Mouse (Mus musculus): Measurements from ENCODE around the gene F5. TPM values are rescaled to one million over a fixed set of nuclear protein-coding genes. Genes with fewer than 3 reads are reported as not detected.

Gene F5
- polyA plus RNA-seq, 1 experiment from 2014 or later = 0.43 TPM

DNA sequence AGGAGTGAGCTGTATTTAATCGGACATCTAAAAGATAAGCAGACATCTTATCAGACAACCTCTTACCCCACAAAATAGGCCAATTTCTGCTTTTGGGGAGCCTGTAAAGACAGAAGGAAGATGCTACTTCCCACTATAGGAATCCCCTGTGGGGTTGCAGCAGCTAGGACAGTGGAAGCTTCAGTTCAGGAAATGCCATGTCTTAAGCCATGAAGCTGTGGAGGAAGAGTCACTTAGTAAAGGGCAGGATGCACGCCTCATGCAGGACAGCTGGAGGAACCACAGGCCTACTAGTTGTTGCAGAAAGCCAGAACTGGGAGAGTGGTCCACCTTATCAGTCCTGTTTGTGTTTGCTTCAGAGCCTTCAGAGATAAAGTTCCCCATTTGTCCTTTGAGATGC lies 18.8 kb downstream of the F5 start:
- Histone ChIP-seq H3K4me3 (replicated peaks) (no peak overlapping the region), H3K27me3 (replicated peaks) (no peaks in the 10 kb centered on the region), H3K9me3 (no peaks in the 10 kb centered on the region), H3K27ac (no peak overlapping the region), H3K36me3 (no peaks in the 10 kb centered on the region), H3K9ac (no peak overlapping the region), H3K4me1 (replicated peaks) (no peaks in the 10 kb centered on the region), H3K4me2 (replicated peaks) (no peak overlapping the region)
- no peak for ATAC-seq
- 76% methylated on average over 2 of the region's 2 CpGs for WGBS

DNA sequence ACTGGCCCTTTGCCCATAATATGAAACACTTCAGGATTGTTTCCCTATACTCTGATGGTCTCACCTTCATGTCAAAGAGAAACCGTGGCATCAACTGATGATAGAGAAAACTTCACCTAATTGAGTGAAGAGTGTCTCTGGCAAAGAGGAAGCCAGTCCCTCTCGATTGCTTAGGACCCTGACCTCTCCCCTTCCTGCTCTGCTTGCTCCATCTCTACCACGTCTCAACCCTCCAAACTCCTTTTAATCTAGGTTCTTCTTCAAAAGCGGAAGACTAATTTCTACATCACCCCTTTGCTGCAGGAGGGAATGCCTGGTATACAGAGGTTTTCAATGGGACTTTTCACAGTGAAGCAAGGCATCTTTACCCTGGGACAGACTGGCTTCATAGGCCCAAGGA lies 21.5 kb downstream of the F5 start:
- H3K27me3 ChIP-seq (replicated peaks) = no peaks in the 10 kb centered on the region
- WGBS = 84% methylated on average over 4 of the region's 4 CpGs
- no peak overlapping the region for H3K4me2 ChIP-seq (replicated peaks)
- no peak overlapping the region for H3K9ac ChIP-seq
- no peak for ATAC-seq
- H3K9me3 ChIP-seq = no peaks in the 10 kb centered on the region
- H3K27ac ChIP-seq = no peak overlapping the region
- no peak overlapping the region for H3K4me3 ChIP-seq (replicated peaks)
- no peaks in the 10 kb centered on the region for H3K4me1 ChIP-seq (replicated peaks)
- H3K36me3 ChIP-seq = no peaks in the 10 kb centered on the region

DNA sequence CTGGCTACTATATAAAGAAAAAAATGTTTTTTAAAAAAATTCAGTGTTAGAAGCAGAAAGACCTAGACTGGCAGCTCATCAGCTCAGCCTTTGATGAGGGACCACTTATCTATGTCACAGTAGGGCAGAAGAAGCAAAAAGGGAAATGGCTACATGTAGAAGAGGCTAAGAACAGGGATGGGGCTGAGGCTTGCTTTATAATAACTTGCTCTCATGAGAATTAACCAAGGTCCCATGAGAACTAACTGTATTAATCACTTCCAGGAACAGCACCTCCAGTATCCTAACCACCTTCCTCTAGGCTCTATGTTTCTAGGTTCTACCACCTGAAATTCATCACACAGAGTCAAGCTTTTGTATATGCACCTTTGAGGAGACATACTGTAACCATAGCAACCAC lies 25.2 kb downstream of the F5 start:
- H3K9me3 ChIP-seq = no peaks in the 10 kb centered on the region
- H3K27me3 ChIP-seq (replicated peaks) = no peaks in the 10 kb centered on the region
- no peak overlapping the region for H3K9ac ChIP-seq
- H3K27ac ChIP-seq = no peak overlapping the region
- no peak overlapping the region for H3K4me2 ChIP-seq (replicated peaks)
- no peaks in the 10 kb centered on the region for H3K4me1 ChIP-seq (replicated peaks)
- no peak overlapping the region for H3K4me3 ChIP-seq (replicated peaks)
- no peaks in the 10 kb centered on the region for H3K36me3 ChIP-seq
- ATAC-seq = no peak

DNA sequence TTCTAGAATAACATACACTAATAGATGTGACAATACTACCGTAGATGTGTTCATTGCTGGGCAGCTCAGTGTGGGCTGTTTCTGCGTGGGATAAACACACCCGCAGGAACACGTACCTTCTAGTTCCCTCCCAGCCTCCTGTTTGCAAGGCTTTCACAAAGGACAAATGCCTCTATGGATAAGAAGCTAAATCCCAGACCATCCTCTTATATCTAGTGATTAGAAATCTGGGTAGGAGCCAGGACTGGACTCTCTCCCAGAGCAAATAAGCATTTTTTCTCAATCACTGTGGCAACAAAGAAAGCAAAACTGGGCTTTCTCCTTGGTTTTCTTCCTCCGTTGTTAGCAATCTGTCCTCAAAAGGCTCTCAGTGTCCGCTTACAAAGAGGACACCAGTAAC lies 26.8 kb downstream of the F5 start:
- Histone ChIP-seq H3K27me3 (replicated peaks) (no peaks in the 10 kb centered on the region), H3K9me3 (no peaks in the 10 kb centered on the region), H3K4me3 (replicated peaks) (no peak overlapping the region), H3K36me3 (no peaks in the 10 kb centered on the region), H3K9ac (no peak overlapping the region), H3K27ac (no peak overlapping the region), H3K4me2 (replicated peaks) (no peak overlapping the region), H3K4me1 (replicated peaks) (no peaks in the 10 kb centered on the region)
- no peak for ATAC-seq
- WGBS = 81% methylated on average over 6 of the region's 6 CpGs

DNA sequence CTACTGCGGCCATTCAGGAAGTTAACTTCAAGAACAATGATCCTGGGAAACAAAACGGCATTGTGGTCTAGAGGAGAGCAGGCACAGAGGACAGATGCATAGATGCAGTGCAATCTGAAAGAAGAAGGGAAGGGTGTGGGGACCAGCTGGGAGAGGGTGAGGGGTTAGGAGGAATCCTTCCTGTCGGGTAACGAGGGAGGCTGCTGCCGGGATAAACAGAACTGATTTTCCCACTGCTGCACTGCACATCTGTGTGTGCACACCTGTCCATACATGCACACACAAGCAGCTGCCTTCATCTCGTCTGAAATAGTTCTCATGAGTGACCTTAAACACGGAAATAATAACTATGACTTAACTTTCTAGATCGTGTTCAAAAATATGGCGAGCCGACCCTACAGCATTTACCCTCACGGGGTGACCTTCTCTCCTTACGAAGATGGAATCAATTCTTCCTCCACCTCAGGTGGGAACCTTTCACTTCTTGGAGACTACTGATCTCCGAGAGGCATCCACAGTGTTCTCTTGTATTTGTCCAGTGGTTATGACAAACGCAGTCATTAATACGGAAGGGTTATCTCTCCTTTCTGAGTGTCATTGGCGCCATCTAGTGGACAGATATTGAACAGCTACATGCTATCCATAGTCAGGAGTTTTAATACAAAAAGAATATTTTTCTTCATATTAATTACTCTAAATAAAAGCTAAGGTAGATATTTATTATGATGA lies 32.7 kb downstream of the F5 start:
- H3K4me3 ChIP-seq (replicated peaks) = no peak overlapping the region; the same call in 1 of the 2 replicates
- 43% methylated on average over 16 of the region's 16 CpGs for WGBS
- ATAC-seq = peak; percentile 83

DNA sequence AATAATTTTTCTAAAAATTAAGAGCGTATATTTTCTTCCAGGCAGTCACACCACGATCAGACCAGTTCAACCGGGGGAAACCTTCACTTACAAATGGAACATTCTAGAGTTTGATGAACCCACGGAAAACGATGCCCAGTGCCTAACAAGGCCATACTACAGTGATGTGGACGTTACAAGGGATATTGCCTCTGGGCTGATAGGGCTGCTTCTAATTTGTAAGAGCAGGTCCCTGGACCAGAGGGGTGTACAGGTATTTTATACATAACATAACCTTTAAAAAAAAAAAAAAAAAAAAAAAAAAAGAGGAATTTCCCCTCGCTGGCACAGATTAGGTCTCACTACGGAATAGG lies 33.2 kb downstream of the F5 start:
- Histone ChIP-seq H3K4me2 (replicated peaks) (no peak overlapping the region), H3K27me3 (replicated peaks) (no peaks in the 10 kb centered on the region), H3K4me1 (replicated peaks) (no peaks in the 10 kb centered on the region), H3K4me3 (replicated peaks) (no peak overlapping the region), H3K27ac (no peak overlapping the region), H3K9me3 (no peaks in the 10 kb centered on the region), H3K36me3 (no peaks in the 10 kb centered on the region), H3K9ac (no peak overlapping the region)
- 0 out of 2 replicates have a peak, but pooled peaks have one; percentile 5 for ATAC-seq
- 40% methylated on average over 8 of the region's 8 CpGs for WGBS

More for the DNA sequence above, 32.7 kb downstream of the F5 start:
- Histone ChIP-seq H3K27ac (no peak overlapping the region), H3K4me2 (replicated peaks) (peak overlapping the region; percentile 45), H3K9ac (no peak overlapping the region), H3K9me3 (no peaks in the 10 kb centered on the region), H3K4me1 (replicated peaks) (no peaks in the 10 kb centered on the region), H3K36me3 (no peaks in the 10 kb centered on the region), H3K27me3 (replicated peaks) (no peaks in the 10 kb centered on the region)

DNA sequence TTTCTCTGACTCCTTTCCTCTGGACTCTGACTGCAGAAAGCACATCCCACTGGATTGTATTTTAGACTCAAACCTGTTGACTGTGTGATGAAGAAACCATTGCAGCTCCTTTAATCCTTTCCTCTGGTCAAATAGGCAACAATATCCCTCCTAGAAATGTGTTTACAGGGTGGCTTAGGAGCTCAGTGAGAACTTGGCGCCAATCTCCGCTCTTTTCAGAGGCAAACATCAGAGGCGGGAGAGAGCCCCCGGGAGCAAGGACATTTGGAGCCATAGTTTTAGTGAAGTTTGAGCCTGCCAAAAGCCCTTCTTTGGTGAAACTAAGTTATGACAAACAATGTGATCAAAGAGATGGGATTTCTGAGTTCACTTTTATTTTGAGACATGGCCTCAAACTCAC lies 33.7 kb downstream of the F5 start:
- Histone ChIP-seq H3K4me1 (replicated peaks) (no peaks in the 10 kb centered on the region), H3K27ac (no peak overlapping the region), H3K27me3 (replicated peaks) (no peaks in the 10 kb centered on the region), H3K9ac (no peak overlapping the region), H3K36me3 (no peaks in the 10 kb centered on the region), H3K4me2 (replicated peaks) (no peak overlapping the region), H3K4me3 (replicated peaks) (no peak overlapping the region), H3K9me3 (no peaks in the 10 kb centered on the region)
- WGBS = 75% methylated on average over 4 of the region's 4 CpGs
- ATAC-seq = no peak

DNA sequence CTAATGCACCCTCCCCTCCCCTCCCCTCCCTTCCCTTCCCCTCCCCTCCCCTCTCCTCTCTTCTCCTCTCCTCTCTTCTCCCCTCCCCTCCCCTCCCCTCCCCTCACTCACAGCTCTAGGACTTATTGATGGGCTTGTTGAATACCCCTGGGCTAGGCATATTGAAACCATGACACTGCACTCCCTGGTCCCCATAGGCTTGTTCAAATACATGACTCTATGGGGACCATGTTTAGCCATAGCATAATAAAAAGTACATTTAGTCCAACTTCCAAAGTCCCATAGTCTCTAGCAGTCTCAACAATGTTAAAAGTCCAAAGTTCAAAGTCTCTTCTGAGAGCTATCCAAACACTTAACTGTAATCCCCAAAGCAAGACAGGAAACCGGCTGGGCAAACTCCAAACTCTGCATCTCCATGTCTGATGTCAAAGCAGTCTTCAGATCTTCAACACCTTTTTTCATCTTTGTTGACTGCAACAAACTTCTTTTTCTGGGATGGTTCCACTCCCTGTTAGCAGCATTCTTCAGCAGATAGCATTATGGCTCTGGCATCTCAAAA lies 35.4 kb downstream of the F5 start:
- no peak overlapping the region for H3K27ac ChIP-seq
- H3K9ac ChIP-seq = no peak overlapping the region
- 73% methylated on average over 1 of the region's 1 CpGs for WGBS
- H3K4me2 ChIP-seq (replicated peaks) = no peak overlapping the region
- no peaks in the 10 kb centered on the region for H3K4me1 ChIP-seq (replicated peaks)
- no peaks in the 10 kb centered on the region for H3K27me3 ChIP-seq (replicated peaks)
- H3K4me3 ChIP-seq (replicated peaks) = no peak overlapping the region
- H3K36me3 ChIP-seq = no peaks in the 10 kb centered on the region
- no peaks in the 10 kb centered on the region for H3K9me3 ChIP-seq
- ATAC-seq = peak; percentile 63; the same call in 1 of the 2 replicates

DNA sequence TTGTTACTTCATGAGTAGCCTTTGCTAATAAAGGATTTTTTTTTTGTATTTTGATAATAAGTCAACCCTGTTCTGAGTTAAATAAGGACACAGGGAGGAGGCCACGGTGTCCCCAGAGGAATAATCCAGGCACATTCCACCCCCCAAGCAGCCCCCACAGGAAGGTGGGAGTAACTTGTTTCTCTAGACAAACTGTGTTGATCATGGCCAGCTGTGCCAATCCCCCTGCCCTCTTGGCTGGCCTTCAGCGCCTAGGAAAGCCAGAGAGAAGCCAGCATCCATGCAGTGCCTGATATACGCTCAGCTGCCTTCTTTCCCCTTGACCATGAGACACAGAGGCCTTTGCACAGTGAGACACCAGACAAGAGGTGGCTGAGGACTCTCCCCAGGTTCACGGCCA lies 47.9 kb downstream of the F5 start:
- Histone ChIP-seq H3K36me3 (no peaks in the 10 kb centered on the region), H3K4me1 (replicated peaks) (no peaks in the 10 kb centered on the region), H3K4me3 (replicated peaks) (no peak overlapping the region), H3K27ac (no peak overlapping the region), H3K27me3 (replicated peaks) (no peaks in the 10 kb centered on the region), H3K9ac (no peak overlapping the region), H3K9me3 (no peaks in the 10 kb centered on the region), H3K4me2 (replicated peaks) (no peak overlapping the region)
- WGBS = 85% methylated on average over 4 of the region's 4 CpGs
- no peak for ATAC-seq

DNA sequence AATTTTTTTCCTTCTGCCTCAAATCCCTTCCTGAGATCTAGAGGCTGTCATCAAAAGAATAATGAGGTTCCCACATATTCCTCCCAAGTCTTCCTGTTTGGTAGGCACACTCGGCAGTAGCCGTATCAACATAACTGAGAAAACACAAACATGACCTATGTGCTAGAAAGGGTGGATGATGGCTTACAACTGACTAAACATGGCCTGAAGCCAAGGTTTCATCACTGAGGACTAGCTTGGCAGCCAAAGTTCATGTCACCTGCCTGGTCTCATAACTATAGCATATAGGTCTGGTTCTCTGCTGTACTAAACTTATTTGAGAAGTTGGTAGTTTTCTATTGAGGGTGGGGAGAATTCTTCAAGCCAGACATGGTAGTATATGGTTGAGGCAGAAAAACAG lies 56.8 kb downstream of the F5 start:
- Histone ChIP-seq H3K4me3 (replicated peaks) (no peak overlapping the region), H3K27ac (no peak overlapping the region), H3K4me2 (replicated peaks) (no peak overlapping the region), H3K9me3 (no peaks in the 10 kb centered on the region), H3K9ac (no peak overlapping the region), H3K4me1 (replicated peaks) (no peaks in the 10 kb centered on the region), H3K36me3 (no peaks in the 10 kb centered on the region), H3K27me3 (replicated peaks) (no peaks in the 10 kb centered on the region)
- ATAC-seq = no peak
- WGBS = 55% methylated on average over 2 of the region's 2 CpGs

DNA sequence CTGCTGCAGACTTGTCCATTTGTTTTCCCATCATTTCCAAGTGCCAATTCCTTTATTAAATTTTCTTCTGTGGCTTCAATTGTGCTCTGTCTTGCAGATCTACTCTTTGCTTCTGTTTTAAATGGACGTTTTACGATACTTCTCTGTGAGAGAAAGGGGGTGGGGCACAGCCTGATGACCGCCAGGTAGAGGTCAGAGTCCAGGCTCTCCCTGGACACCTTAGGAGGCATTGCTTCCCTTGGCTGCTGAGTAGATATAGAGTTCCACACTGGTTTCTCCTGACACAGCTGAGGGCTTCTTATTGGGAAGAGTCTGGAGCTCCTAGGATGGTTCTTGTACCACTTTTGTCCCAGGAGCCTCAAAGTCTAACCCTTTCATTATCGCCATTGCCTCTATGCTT lies 59.3 kb downstream of the F5 start:
- no peak overlapping the region for H3K9ac ChIP-seq
- no peak overlapping the region; the same call in 1 of the 2 replicates for H3K27ac ChIP-seq
- H3K27me3 ChIP-seq (replicated peaks) = no peaks in the 10 kb centered on the region
- H3K4me1 ChIP-seq (replicated peaks) = no peaks in the 10 kb centered on the region
- 68% methylated on average over 4 of the region's 4 CpGs for WGBS
- H3K4me3 ChIP-seq (replicated peaks) = no peak overlapping the region
- peak; percentile 72 for ATAC-seq
- no peaks in the 10 kb centered on the region for H3K36me3 ChIP-seq
- H3K9me3 ChIP-seq = no peaks in the 10 kb centered on the region
- no peak overlapping the region for H3K4me2 ChIP-seq (replicated peaks)

DNA sequence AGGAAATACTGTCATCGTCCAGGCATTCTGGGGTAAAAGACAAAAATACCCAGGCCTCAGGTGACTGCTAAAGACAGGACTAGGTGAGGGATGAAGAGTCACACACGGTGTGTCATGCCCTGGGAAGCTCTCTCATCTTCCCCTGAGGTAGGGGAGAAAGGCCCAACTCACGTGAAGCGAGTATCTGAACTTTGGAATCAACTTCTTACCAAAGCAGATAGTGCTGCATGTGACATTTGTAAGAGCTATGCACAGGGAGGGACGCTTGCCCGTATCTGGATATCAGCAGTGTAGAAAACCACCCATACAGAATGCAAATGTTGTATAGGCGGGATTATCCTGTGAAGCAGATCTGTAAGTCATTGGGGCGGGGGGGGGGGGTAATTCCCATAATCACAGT lies 61.0 kb downstream of the F5 start:
- Histone ChIP-seq H3K4me3 (replicated peaks) (no peak overlapping the region), H3K9ac (no peak overlapping the region), H3K9me3 (no peaks in the 10 kb centered on the region), H3K4me2 (replicated peaks) (no peak overlapping the region), H3K27ac (no peak overlapping the region), H3K4me1 (replicated peaks) (no peaks in the 10 kb centered on the region), H3K36me3 (no peaks in the 10 kb centered on the region), H3K27me3 (replicated peaks) (no peaks in the 10 kb centered on the region)
- WGBS = 66% methylated on average over 8 of the region's 8 CpGs
- peak; percentile 56 for ATAC-seq

DNA sequence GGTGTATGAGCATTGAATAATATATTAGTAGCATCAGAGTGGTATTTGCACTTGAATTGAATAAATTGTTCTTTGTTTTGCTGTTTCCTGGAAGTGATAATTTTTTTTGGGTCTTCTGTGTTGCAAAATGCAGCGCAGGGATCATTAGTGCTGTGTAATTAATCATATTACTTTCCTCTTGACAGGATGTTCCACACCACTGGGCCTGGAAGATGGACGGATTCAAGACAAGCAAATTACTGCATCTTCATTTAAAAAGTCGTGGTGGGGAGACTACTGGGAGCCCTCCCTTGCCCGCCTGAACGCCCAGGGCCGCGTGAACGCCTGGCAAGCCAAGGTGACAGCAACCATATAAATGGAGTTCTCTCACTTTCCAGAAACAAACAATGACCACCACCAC lies 62.6 kb downstream of the F5 start:
- no peaks in the 10 kb centered on the region; the same call in 1 of the 2 replicates for H3K4me1 ChIP-seq (replicated peaks)
- H3K36me3 ChIP-seq = no peaks in the 10 kb centered on the region
- no peak for ATAC-seq
- H3K9ac ChIP-seq = no peak overlapping the region
- H3K27ac ChIP-seq = no peak overlapping the region
- H3K4me3 ChIP-seq (replicated peaks) = no peak overlapping the region
- no peaks in the 10 kb centered on the region for H3K27me3 ChIP-seq (replicated peaks)
- H3K4me2 ChIP-seq (replicated peaks) = no peak overlapping the region
- 57% methylated on average over 8 of the region's 8 CpGs for WGBS
- H3K9me3 ChIP-seq = no peaks in the 10 kb centered on the region
